Mouse (Mus musculus): ENCODE results near the gene Bmper.

DNA sequence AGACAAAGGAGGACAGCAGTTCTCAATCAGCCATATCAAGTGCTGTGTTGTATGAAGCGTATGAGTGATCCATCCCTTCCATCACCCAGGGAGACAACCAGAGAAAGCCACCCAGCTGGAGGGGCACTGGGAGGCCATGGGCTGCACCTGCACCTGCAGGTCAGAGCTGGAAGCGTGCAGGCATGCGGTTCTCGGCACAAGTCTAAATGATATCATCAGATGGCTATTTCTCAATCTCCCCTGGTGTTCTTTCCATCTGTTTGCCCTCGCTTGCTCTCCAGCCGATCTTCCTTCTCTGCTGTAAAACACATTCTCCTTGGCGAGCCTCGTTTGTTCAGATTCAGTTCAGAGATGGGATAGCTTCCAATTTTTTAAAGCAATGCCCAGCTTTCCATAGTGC lies 160.4 kb downstream of the Bmper start:
- TF ChIP-seq CTCF (conservative IDR thresholded peaks at IDR 0.05 in 1 of 2, IDR thresholded peaks at IDR 0.05 in 1 of 2; ENCODE audit: low read depth in 2 of 2, low read length in 2 of 2), result no peak
- no peak for TF ChIP-seq POLR2A (IDR thresholded peaks at IDR 0.05; ENCODE audit: low read depth, low read length)
- no peak for TF ChIP-seq MAX (IDR thresholded peaks at IDR 0.05; ENCODE audit: low read length)
- no peak for TF ChIP-seq POLR2AphosphoS2 (IDR thresholded peaks at IDR 0.05; ENCODE audit: low read depth, low read length)
- TF ChIP-seq TCF12 (IDR thresholded peaks at IDR 0.05; ENCODE audit: low read depth, low read length), result no peak
- TF ChIP-seq RAD21 (IDR thresholded peaks at IDR 0.05; ENCODE audit: low read depth, low read length), result no peak
- no peak for TF ChIP-seq JUND (conservative IDR thresholded peaks at IDR 0.05; ENCODE audit: low read depth, low read length)
